Mouse (Mus musculus) cerebellum, adult 2 months (tissue): ENCODE data around the gene Uggt1.

Source experiments
- CTCF ChIP-seq: fragments of 200-500 bp; IDR thresholded peaks from 2 replicates; pipeline ENCODE4 v1.5.1; 2011; ENCODE audit warnings: low read depth, mild to moderate bottlenecking, control low read depth, low read length, moderate library complexity, borderline replicate concordance; ENCODE audit not compliant: insufficient read depth
- POLR2A ChIP-seq: fragments of 200-500 bp; IDR thresholded peaks from 2 replicates; pipeline ENCODE4 v1.6.1; 2011; ENCODE audit warnings: low read length, control low read depth, borderline replicate concordance; ENCODE audit not compliant: insufficient read depth

DNA sequence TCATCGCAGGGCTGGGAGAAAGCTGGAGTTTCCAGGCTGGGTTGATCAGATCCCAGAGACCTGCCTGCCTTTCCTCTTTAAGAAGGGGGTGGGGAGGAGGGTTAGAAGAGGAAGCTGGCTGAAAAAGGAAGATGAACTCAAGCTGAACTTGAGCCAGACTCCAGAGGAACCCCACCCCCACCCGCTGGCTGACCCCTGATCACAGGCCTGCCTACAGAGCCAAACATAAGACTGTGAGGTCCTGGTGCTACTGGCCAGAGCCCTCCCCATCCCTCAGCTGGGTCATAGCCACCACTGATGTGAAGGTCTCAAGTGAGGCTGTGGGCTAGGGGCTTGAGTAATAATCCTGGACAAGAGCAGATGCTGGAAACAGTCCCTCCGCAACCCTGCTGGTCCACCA is 26.1 kb upstream of the Uggt1 start:
- TF ChIP-seq CTCF: no peak
- TF ChIP-seq POLR2A: no peak
